Comparison of ENCODE assay signal across 18 mouse cellular contexts in genomic region chr2:19322448-19322847, GRCm38 (mm10).
"Had no signal": no experiment of that assay in that cellular context is flagged by ENCODE, and none has a peak within 500 bp of the region (broad histone marks: within the 10 kb centered on the region; RNA-seq: fewer than 3 reads in every experiment).

No protein-coding gene starts in this region.

- H3K27me3 ChIP-seq: lung, embryonic 15.5 days; megakaryocyte, embryonic 14.5 days; neural tube, embryonic 12.5 days; stomach, embryonic 15.5 days had no signal

- H3K36me3 ChIP-seq: lung, embryonic 15.5 days; neural tube, embryonic 12.5 days; stomach, embryonic 15.5 days had no signal

- ATAC-seq: liver, postnatal 0 days; lung, postnatal 0 days; midbrain, embryonic 16.5 days had no signal

- H3K9me3 ChIP-seq: lung, embryonic 15.5 days; megakaryocyte, embryonic 14.5 days; neural tube, embryonic 12.5 days; stomach, embryonic 15.5 days had no signal

- H3K4me2 ChIP-seq: lung, embryonic 15.5 days; midbrain, embryonic 11.5 days; neural tube, embryonic 12.5 days; stomach, embryonic 15.5 days had no signal

- H3K4me3 ChIP-seq: lung, embryonic 15.5 days; megakaryocyte, embryonic 14.5 days; neural tube, embryonic 12.5 days; stomach, embryonic 15.5 days had no signal

- H3K27ac ChIP-seq: lung, embryonic 15.5 days; macrophage; neural tube, embryonic 12.5 days; stomach, embryonic 15.5 days; stomach, postnatal 0 days had no signal

- H3K9ac ChIP-seq: liver, postnatal 0 days; lung, embryonic 15.5 days; neural tube, embryonic 12.5 days; stomach, embryonic 15.5 days had no signal

- H3K4me1 ChIP-seq: lung, embryonic 15.5 days; neural tube, embryonic 12.5 days; stomach, embryonic 15.5 days had no signal

- DNase-seq: liver, postnatal 0 days; lung, adult 2 months; lung, postnatal 14 days; lung, postnatal 36 days; midbrain, embryonic 14.5 days; right cerebral cortex, postnatal 14 days; thymus, adult 2 months; thymus, postnatal 25 days; thymus, postnatal 4 days had no signal
